Mouse (Mus musculus) lung, embryonic 14.5 days (tissue): Measurements from ENCODE around the gene Syn2. TPM values are rescaled to one million over a fixed set of nuclear protein-coding genes. Genes with fewer than 3 reads are reported as not detected.

ENCODE experiments used
- ATAC-seq: fragments of 200-750 bp; cut with Nextera tagmentation; 2 replicates; pipeline ENCODE4 v1.8.0; 2017; ENCODE audit warnings: mild to moderate bottlenecking, moderate TSS enrichment, moderate library complexity; ENCODE audit not compliant: insufficient read depth
- DNase-seq: peaks from one replicate; pipeline ENCODE4 v3.0.0-alpha.2; 2015
- H3K27ac ChIP-seq: fragments of 300-500 bp; sonication (generic); 2 replicates; pipeline ENCODE4 v1.5.1; 2014; ENCODE audit warnings: low read depth, mild to moderate bottlenecking, moderate library complexity
- H3K27me3 ChIP-seq: fragments of 300-500 bp; sonication (generic); 2 replicates; pipeline ENCODE4 v1.6.1; 2014; ENCODE audit warnings: low read length, control low read depth; ENCODE audit not compliant: insufficient read depth
- H3K36me3 ChIP-seq: fragments of 300-500 bp; sonication (generic); 2 replicates; pipeline ENCODE4 v1.6.1; 2014; ENCODE audit warnings: control low read depth; ENCODE audit not compliant: insufficient read depth
- H3K4me1 ChIP-seq: fragments of 300-500 bp; sonication (generic); 2 replicates; pipeline ENCODE4 v1.6.1; 2014; ENCODE audit warnings: antibody characterized with exemption, control low read depth; ENCODE audit not compliant: insufficient read depth
- H3K4me2 ChIP-seq: fragments of 300-500 bp; sonication (generic); 2 replicates; pipeline ENCODE4 v1.6.1; 2014; ENCODE audit warnings: mild to moderate bottlenecking
- H3K4me3 ChIP-seq: fragments of 300-500 bp; sonication (generic); 2 replicates; pipeline ENCODE4 v1.5.1; 2014; ENCODE audit warnings: low read depth, low read length
- H3K9ac ChIP-seq: fragments of 300-500 bp; sonication (generic); 2 replicates; pipeline ENCODE4 v1.6.1; 2014
- H3K9me3 ChIP-seq: fragments of 300-500 bp; sonication (generic); 2 replicates; pipeline ENCODE4 v1.6.1; 2016; ENCODE audit warnings: low read depth, low read length, control low read depth
- CTCF ChIP-seq: IDR thresholded peaks from 2 replicates; pipeline ENCODE4 v1.5.1; 2016; ENCODE audit warnings: antibody characterized with exemption, low read depth
- WGBS: fragments of 180-500 bp; shearing (Covaris S2); extraction: QIAGEN DNeasy Blood & Tissue Kit; methylation state at CpG from one replicate; pipeline ENCODE4 v1.1.7; 2014; 5-methylcytosine and 5-hydroxymethylcytosine counted together
- polyA plus RNA-seq: library from polyadenylated mRNA; unstranded; fragments of >200 nt; fragmentation: Nextera tagmentation; extraction: Ambion mirVana; gene quantifications from 2 replicates; pipeline ENCODE4 v1.2.1, GENCODE M21; 2014

Syn2 gene
- polyA plus RNA-seq, 1 experiment from 2014 or later = 0.72 TPM

- H3K27me3 ChIP-seq = no peaks in the 10 kb centered on the region
- H3K4me2 ChIP-seq = no peak overlapping the region
- no peak for ATAC-seq
- WGBS = 24% methylated on average over 3 of the region's 3 CpGs
- no peaks in the 10 kb centered on the region for H3K9me3 ChIP-seq
- no peaks in the 10 kb centered on the region for H3K4me1 ChIP-seq
- peak; percentile 92 for DNase-seq
- H3K9ac ChIP-seq = no peak overlapping the region
- H3K36me3 ChIP-seq = no peaks in the 10 kb centered on the region
- H3K4me3 ChIP-seq = no peak overlapping the region
- no peak for TF ChIP-seq CTCF
- H3K27ac ChIP-seq = no peak overlapping the region
Measured at GRCm38 (mm10) chr6:115178826-115179225, 44.1 kb downstream of the Syn2 start.

GRCm38 (mm10) chr6:115181094-115181493 lies 46.4 kb downstream of the Syn2 start:
- no peaks in the 10 kb centered on the region for H3K36me3 ChIP-seq
- H3K27me3 ChIP-seq = no peaks in the 10 kb centered on the region
- H3K9ac ChIP-seq = no peak overlapping the region
- no peak overlapping the region for H3K4me2 ChIP-seq
- DNase-seq (no peak), ATAC-seq (no peak)
- no peak for TF ChIP-seq CTCF
- WGBS = 74% methylated on average over 2 of the region's 2 CpGs
- H3K4me3 ChIP-seq = no peak overlapping the region
- no peak overlapping the region for H3K27ac ChIP-seq
- H3K4me1 ChIP-seq = no peaks in the 10 kb centered on the region
- no peaks in the 10 kb centered on the region for H3K9me3 ChIP-seq

DNA sequence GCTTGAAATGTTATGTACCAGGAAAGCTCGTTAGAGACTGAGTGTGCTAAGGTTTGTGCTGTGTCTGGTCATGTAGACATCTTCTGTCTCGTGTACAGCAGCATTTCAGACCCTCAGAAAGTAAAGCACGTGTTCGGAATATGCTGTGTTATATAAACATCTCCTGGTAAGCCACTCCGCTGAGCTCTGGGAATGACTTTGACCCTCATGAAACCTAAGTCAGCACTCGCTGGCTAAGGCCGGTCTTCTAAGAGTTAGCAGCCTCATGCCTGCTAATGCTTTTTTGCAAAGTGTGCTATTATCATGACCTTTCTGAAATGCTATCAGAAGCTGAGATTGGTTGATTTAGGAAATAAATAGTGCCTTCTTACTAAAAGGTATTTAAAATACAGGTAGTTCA lies 56.4 kb downstream of the Syn2 start:
- TF ChIP-seq CTCF = no peak
- DNase-seq (no peak), ATAC-seq (no peak)
- no peak overlapping the region for H3K27ac ChIP-seq
- no peaks in the 10 kb centered on the region for H3K27me3 ChIP-seq
- H3K9me3 ChIP-seq = no peaks in the 10 kb centered on the region
- H3K9ac ChIP-seq = no peak overlapping the region
- no peak overlapping the region for H3K4me2 ChIP-seq
- H3K36me3 ChIP-seq = no peaks in the 10 kb centered on the region
- no peaks in the 10 kb centered on the region for H3K4me1 ChIP-seq
- H3K4me3 ChIP-seq = no peak overlapping the region
- 44% methylated on average over 7 of the region's 7 CpGs for WGBS

DNA sequence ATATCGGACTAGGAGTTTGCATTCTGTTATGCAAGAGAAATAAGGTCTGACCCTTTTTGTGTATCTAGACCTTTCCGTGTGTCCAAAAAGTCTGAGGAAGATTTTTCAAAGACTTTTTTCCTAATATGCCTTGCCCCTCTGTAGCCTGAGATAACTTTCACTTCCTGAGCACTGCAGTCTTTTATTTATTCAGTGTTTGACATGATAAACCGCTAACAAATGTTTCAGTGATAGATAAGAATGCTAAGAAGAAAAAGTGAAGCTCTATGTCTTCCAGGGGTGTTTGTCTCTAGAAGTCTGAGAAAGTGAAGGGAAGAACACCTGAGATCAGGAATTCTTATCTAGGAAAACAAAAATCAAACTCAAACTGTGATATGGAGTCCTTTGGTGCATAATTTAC lies 66.1 kb downstream of the Syn2 start:
- Histone ChIP-seq H3K9ac (no peak overlapping the region), H3K4me2 (no peak overlapping the region), H3K4me3 (no peak overlapping the region), H3K4me1 (no peaks in the 10 kb centered on the region), H3K27ac (no peak overlapping the region), H3K27me3 (no peaks in the 10 kb centered on the region), H3K36me3 (no peaks in the 10 kb centered on the region), H3K9me3 (no peaks in the 10 kb centered on the region)
- ATAC-seq (no peak), DNase-seq (no peak)
- no peak for TF ChIP-seq CTCF
- WGBS = 44% methylated on average over 3 of the region's 3 CpGs

DNA sequence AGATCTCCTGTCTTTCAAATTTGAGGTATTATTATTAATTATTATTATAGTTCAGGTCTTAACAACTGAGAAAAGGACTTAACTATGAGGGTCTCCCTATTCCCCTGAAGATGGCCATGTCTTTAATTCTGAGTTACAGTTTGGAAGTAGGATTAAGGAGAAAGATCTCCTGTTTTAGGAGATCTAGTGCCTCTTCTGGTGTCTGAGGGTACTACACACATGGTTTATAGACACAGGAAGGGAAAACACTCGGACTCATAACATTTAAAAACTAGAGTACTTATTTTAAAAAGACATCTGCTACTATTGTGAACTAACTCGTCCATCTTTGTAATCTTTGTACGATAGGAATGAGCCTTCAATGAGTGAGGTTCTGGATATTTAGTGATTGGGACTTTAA lies 68.3 kb downstream of the Syn2 start:
- no peak overlapping the region for H3K4me3 ChIP-seq
- ATAC-seq (no peak), DNase-seq (peak; percentile 31)
- TF ChIP-seq CTCF = 0 out of 2 replicates have a peak, but pooled peaks have one; percentile 28
- no peaks in the 10 kb centered on the region for H3K4me1 ChIP-seq
- no peak overlapping the region for H3K9ac ChIP-seq
- H3K4me2 ChIP-seq = no peak overlapping the region
- no peaks in the 10 kb centered on the region for H3K9me3 ChIP-seq
- no peaks in the 10 kb centered on the region for H3K27me3 ChIP-seq
- H3K27ac ChIP-seq = no peak overlapping the region
- H3K36me3 ChIP-seq = no peaks in the 10 kb centered on the region
- 60% methylated on average over 3 of the region's 3 CpGs for WGBS

GRCm38 (mm10) chr6:115210187-115210586 lies 75.5 kb downstream of the Syn2 start:
- TF ChIP-seq CTCF = no peak
- Histone ChIP-seq H3K27me3 (no peaks in the 10 kb centered on the region), H3K9me3 (no peaks in the 10 kb centered on the region), H3K36me3 (no peaks in the 10 kb centered on the region), H3K4me2 (no peak overlapping the region), H3K9ac (no peak overlapping the region), H3K4me3 (no peak overlapping the region), H3K27ac (no peak overlapping the region), H3K4me1 (no peaks in the 10 kb centered on the region)
- 44% methylated on average over 2 of the region's 2 CpGs for WGBS
- DNase-seq (no peak), ATAC-seq (no peak)

GRCm38 (mm10) chr6:115210820-115211219 lies 76.1 kb downstream of the Syn2 start:
- no peak overlapping the region for H3K4me2 ChIP-seq
- TF ChIP-seq CTCF = no peak
- no peaks in the 10 kb centered on the region for H3K9me3 ChIP-seq
- no peaks in the 10 kb centered on the region for H3K4me1 ChIP-seq
- peak; percentile 52; the same call in 1 of the 2 replicates for ATAC-seq
- H3K36me3 ChIP-seq = no peaks in the 10 kb centered on the region
- WGBS = 44% methylated on average over 3 of the region's 3 CpGs
- no peaks in the 10 kb centered on the region for H3K27me3 ChIP-seq
- H3K4me3 ChIP-seq = no peak overlapping the region
- no peak overlapping the region for H3K27ac ChIP-seq
- peak; percentile 74 for DNase-seq
- H3K9ac ChIP-seq = no peak overlapping the region
